Mouse (Mus musculus): Measurements from ENCODE around the gene Klhl23.

- TF ChIP-seq CTCF (IDR thresholded peaks at IDR 0.05; ENCODE audit: low read depth) (no peak), EP300 (optimal IDR thresholded peaks at IDR 0.05) (no peak)
Observed at GRCm38 (mm10) chr2:69829680-69830079, 7.9 kb downstream of the Klhl23 start.
